Comparison of ENCODE assay signal across 19 mouse cellular contexts in the genomic region with DNA sequence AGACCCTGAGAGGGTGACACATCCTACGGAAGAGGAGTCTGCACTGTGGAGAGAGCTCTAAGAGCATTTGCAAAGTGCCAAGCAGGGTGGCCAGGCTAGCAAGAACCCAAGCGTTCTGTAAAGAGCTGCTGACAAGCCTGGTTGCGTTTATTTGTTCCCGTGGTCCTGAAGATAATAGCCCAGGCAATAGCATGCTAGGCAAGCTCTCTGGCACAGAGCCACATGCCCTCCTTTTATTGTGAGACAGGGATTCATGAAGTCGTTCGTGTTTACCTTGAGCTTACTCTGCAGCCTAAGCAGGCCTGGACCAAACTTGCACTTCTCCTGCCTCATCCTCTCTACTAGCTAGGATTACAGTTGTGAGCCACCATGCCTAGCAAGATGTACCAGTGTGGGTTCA.
A peak's percentile ranks its signal among the peaks of the same experiment; 100 is the strongest.
DNase-seq lines count a peak whose midpoint lies in the region; ATAC-seq and TF ChIP-seq lines count a peak whose summit lies in the region.
"Had no signal": no experiment of that assay in that cellular context is flagged by ENCODE, and none has a peak within 500 bp of the region (broad histone marks: within the 10 kb centered on the region; RNA-seq: fewer than 3 reads in every experiment).

No protein-coding gene starts in this region.

- peaks cover 53% of the 10 kb centered on the region for H3K4me1 ChIP-seq in forebrain, embryonic 13.5 days
- peaks cover 5% of the 10 kb centered on the region; the same call in 1 of the 2 replicates for H3K4me1 ChIP-seq in forebrain, embryonic 10.5 days
- H3K4me1 ChIP-seq in hindbrain, postnatal 0 days (ENCODE audit: insufficient read depth, low read length), result no peaks in the 10 kb centered on the region
- no peaks in the 10 kb centered on the region for H3K4me1 ChIP-seq in hindbrain, embryonic 11.5 days (replicated peaks; ENCODE audit: control insufficient read depth, insufficient read depth, low read length)

- 0 out of 2 replicates have a peak, but pooled peaks cover 4% of the 10 kb centered on the region for H3K27me3 ChIP-seq in forebrain, embryonic 13.5 days
- peaks cover 23% of the 10 kb centered on the region for H3K27me3 ChIP-seq in forebrain, embryonic 10.5 days (ENCODE audit: poor library complexity, severe bottlenecking)
- H3K27me3 ChIP-seq in hindbrain, postnatal 0 days (ENCODE audit: insufficient read depth, low read length), result no peaks in the 10 kb centered on the region
- H3K27me3 ChIP-seq in hindbrain, embryonic 11.5 days (ENCODE audit: control insufficient read depth, insufficient read depth, low read length), result no peaks in the 10 kb centered on the region
- H3K27me3 ChIP-seq: embryonic facial prominence, embryonic 12.5 days; forebrain, embryonic 15.5 days; intestine, embryonic 15.5 days had no signal

- DNase-seq in forebrain, embryonic 10.5 days (ENCODE audit: extremely low spot score, low spot score), result no peak
- peak; percentile 55 for DNase-seq in hindbrain, postnatal 0 days (ENCODE audit: low spot score)
- no peak for DNase-seq in hindbrain, embryonic 11.5 days (ENCODE audit: low spot score)
- peak; percentile 83 for DNase-seq in retina, postnatal 1 day
- no peak for DNase-seq in retina, embryonic 14.5 days (ENCODE audit: low spot score)
- DNase-seq: adrenal gland, adult 2 months; cerebellum, adult 11-12 months; cerebellum, adult 9-10 months; embryo, embryonic 11 days; gastrocnemius, postnatal 10 days; heart, adult 18-20 months; heart, postnatal 4 days; kidney, adult 18-20 months had no signal

- H3K27ac ChIP-seq in forebrain, embryonic 13.5 days, result 0 out of 2 replicates have a peak overlapping the region, but pooled peaks have one; percentile 6
- no peak overlapping the region for H3K27ac ChIP-seq in forebrain, embryonic 10.5 days
- H3K27ac ChIP-seq in hindbrain, postnatal 0 days, result no peak overlapping the region
- no peak overlapping the region for H3K27ac ChIP-seq in hindbrain, embryonic 11.5 days (ENCODE audit: low read depth, low read length)
- H3K27ac ChIP-seq: embryonic facial prominence, embryonic 12.5 days; forebrain, embryonic 15.5 days; hindbrain, embryonic 13.5 days; intestine, embryonic 15.5 days had no signal

- no peak overlapping the region for H3K4me2 ChIP-seq in forebrain, embryonic 13.5 days
- H3K4me2 ChIP-seq in hindbrain, postnatal 0 days (ENCODE audit: low read depth, low read length), result no peak overlapping the region
- no peak overlapping the region for H3K4me2 ChIP-seq in hindbrain, embryonic 11.5 days (replicated peaks; ENCODE audit: low read depth, low read length)
- H3K4me2 ChIP-seq: embryonic facial prominence, embryonic 12.5 days; forebrain, embryonic 15.5 days; heart, embryonic 12.5 days; hindbrain, embryonic 13.5 days; intestine, embryonic 15.5 days had no signal

- no peak overlapping the region for H3K4me3 ChIP-seq in forebrain, embryonic 13.5 days
- H3K4me3 ChIP-seq in forebrain, embryonic 10.5 days, result no peak overlapping the region
- H3K4me3 ChIP-seq in hindbrain, postnatal 0 days (ENCODE audit: low read length), result no peak overlapping the region
- no peak overlapping the region for H3K4me3 ChIP-seq in hindbrain, embryonic 11.5 days (ENCODE audit: low read depth, low read length)
- H3K4me3 ChIP-seq: embryonic facial prominence, embryonic 12.5 days; forebrain, embryonic 15.5 days; heart, embryonic 12.5 days; hindbrain, embryonic 13.5 days; intestine, embryonic 15.5 days had no signal

- no peaks in the 10 kb centered on the region for H3K9me3 ChIP-seq in forebrain, embryonic 13.5 days (replicated peaks)
- H3K9me3 ChIP-seq in forebrain, embryonic 10.5 days, result no peaks in the 10 kb centered on the region
- no peaks in the 10 kb centered on the region for H3K9me3 ChIP-seq in hindbrain, postnatal 0 days (ENCODE audit: low read length)
- no peaks in the 10 kb centered on the region for H3K9me3 ChIP-seq in hindbrain, embryonic 11.5 days (ENCODE audit: control insufficient read depth, low read length)
- H3K9me3 ChIP-seq: embryonic facial prominence, embryonic 12.5 days; forebrain, embryonic 15.5 days; heart, embryonic 12.5 days; hindbrain, embryonic 13.5 days; intestine, embryonic 15.5 days had no signal

- 18% methylated on average over 6 of the region's 6 CpGs for WGBS in forebrain, embryonic 13.5 days
- WGBS in forebrain, embryonic 10.5 days, result 85% methylated on average over 6 of the region's 6 CpGs
- 27% methylated on average over 6 of the region's 6 CpGs for WGBS in hindbrain, postnatal 0 days
- WGBS in hindbrain, embryonic 11.5 days, result 73% methylated on average over 6 of the region's 6 CpGs

- no peaks in the 10 kb centered on the region for H3K36me3 ChIP-seq in forebrain, embryonic 13.5 days (ENCODE audit: poor library complexity, severe bottlenecking)
- H3K36me3 ChIP-seq in forebrain, embryonic 10.5 days (replicated peaks), result no peaks in the 10 kb centered on the region
- no peaks in the 10 kb centered on the region for H3K36me3 ChIP-seq in hindbrain, postnatal 0 days (ENCODE audit: insufficient read depth, low read length)
- H3K36me3 ChIP-seq in hindbrain, embryonic 11.5 days (ENCODE audit: control insufficient read depth, insufficient read depth, low read length), result no peaks in the 10 kb centered on the region
- H3K36me3 ChIP-seq: embryonic facial prominence, embryonic 12.5 days; forebrain, embryonic 15.5 days; heart, embryonic 12.5 days; hindbrain, embryonic 13.5 days; intestine, embryonic 15.5 days had no signal

- no peak for ATAC-seq in forebrain, embryonic 13.5 days
- no peak for ATAC-seq in hindbrain, postnatal 0 days
- ATAC-seq in hindbrain, embryonic 11.5 days (ENCODE audit: low FRiP score), result no peak
- ATAC-seq: forebrain, embryonic 15.5 days; intestine, embryonic 15.5 days had no signal

- H3K9ac ChIP-seq in forebrain, embryonic 13.5 days, result no peak overlapping the region
- no peak overlapping the region for H3K9ac ChIP-seq in hindbrain, postnatal 0 days (replicated peaks; ENCODE audit: low read length)
- H3K9ac ChIP-seq in hindbrain, embryonic 11.5 days (ENCODE audit: low read depth, low read length), result no peak overlapping the region
- H3K9ac ChIP-seq: embryonic facial prominence, embryonic 12.5 days; forebrain, embryonic 15.5 days; heart, embryonic 12.5 days; hindbrain, embryonic 13.5 days; intestine, embryonic 15.5 days had no signal

- no peak for TF ChIP-seq CTCF in hindbrain, postnatal 0 days (IDR thresholded peaks at IDR 0.05; ENCODE audit: low read depth)

Comparison
In these comparisons a context has a peak if more than half of its experiments do, and no peak if none do; other contexts are left out.
1. DNase-seq: peak in hindbrain, postnatal 0 days (single experiment) and retina, postnatal 1 day (single experiment); none in forebrain, embryonic 10.5 days (single experiment), hindbrain, embryonic 11.5 days (single experiment) and retina, embryonic 14.5 days (single experiment).